Mouse (Mus musculus) stomach, postnatal 0 days (tissue): Measurements from ENCODE around the gene Gm21885.

Experiments used
- CTCF ChIP-seq: IDR thresholded peaks from 2 replicates; pipeline ENCODE4 v1.5.1; 2016; ENCODE audit warnings: antibody characterized with exemption, low read depth, mild to moderate bottlenecking, moderate library complexity
- EP300 ChIP-seq: optimal IDR thresholded peaks from 2 replicates; pipeline ENCODE3; 2016; ENCODE audit warnings: antibody characterized with exemption

- no peak for TF ChIP-seq CTCF
- no peak for TF ChIP-seq EP300
Observed at GRCm38 (mm10) chr11:94323271-94323925, 41.7 kb downstream of the Gm21885 start.
